Mouse (Mus musculus): Measurements from ENCODE around the gene Cpm. TPM values are rescaled to one million over a fixed set of nuclear protein-coding genes. Genes with fewer than 3 reads are reported as not detected.
A peak's percentile ranks its signal among the peaks of the same experiment; 100 is the strongest.
"Not testable (repeated sequence)": the region's sequence is repeated elsewhere in the genome, so short reads cannot be mapped to it uniquely, and the experiment has no call there.

Gene Cpm
- polyA plus RNA-seq, 1 experiment from 2014 or later = 57.7 TPM

DNA sequence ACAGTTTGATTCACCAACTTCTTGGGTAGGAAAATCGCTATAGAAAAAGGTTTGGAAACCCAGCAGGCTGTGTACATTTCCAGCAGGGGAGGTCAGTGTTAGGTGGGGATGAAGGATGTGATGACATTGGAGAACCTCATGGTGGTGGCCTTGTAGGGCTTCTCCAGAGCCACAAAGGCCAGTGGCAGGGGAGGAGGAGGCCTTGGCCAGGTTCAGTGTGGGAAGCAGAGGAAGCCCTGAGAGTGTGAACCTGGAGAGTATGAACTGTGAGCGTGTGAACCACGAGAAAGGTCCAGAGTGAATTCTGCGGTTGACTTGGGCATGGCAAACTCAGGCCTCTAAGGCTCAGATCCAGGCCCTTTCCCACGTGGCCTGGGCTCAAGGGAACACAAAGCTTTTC is 99.3 kb downstream of the Cpm start:
- Histone ChIP-seq H3K27me3 (replicated peaks) (no peaks in the 10 kb centered on the region), H3K4me3 (replicated peaks) (no peak overlapping the region), H3K27ac (no peak overlapping the region), H3K9me3 (no peaks in the 10 kb centered on the region), H3K9ac (no peak overlapping the region), H3K36me3 (no peaks in the 10 kb centered on the region), H3K4me2 (no peak overlapping the region), H3K4me1 (no peaks in the 10 kb centered on the region; the same call in 1 of the 2 replicates)
- 86% methylated on average over 5 of the region's 5 CpGs for WGBS
- no peak for ATAC-seq (ENCODE audit: insufficient read depth, low FRiP score, low read depth)

DNA sequence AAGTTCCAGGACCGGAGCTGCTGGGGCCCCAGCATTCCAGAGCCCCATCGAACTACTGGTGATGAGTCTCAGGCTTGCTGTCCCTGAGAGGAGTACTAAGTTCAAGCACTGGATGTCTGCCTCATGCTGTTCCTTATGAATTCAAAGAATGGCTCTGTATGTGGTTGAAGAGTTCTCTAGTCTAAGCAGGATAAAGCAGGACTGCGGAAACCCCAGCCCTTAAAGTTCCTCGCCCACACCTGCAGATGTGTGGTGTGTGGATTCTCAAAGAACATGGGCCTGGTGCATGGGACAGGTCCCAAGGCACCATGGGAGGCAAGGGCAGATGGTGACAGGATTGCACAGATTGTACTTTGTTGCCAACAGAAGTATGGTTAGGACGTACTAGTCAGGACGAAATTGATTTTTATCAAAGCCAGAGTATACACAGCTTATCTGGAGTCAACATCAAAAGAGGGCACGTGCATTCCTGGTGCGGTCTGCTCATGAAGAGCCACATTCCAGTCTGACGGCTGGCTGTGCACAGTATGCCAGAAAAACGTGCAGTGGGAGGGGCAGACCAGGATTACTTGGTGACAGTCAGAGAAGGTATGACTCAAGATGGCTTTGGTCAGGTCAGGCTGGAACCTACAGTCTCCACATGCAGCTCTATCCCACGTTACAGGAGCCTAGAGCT is 100.0 kb downstream of the Cpm start:
- no peak overlapping the region for H3K4me3 ChIP-seq (replicated peaks)
- no peak overlapping the region for H3K4me2 ChIP-seq
- ATAC-seq (ENCODE audit: insufficient read depth, low FRiP score, low read depth) = no peak
- no peaks in the 10 kb centered on the region; the same call in 1 of the 2 replicates for H3K4me1 ChIP-seq
- 54% methylated on average over 11 of the region's 11 CpGs for WGBS
- H3K36me3 ChIP-seq = no peaks in the 10 kb centered on the region
- H3K27me3 ChIP-seq (replicated peaks) = no peaks in the 10 kb centered on the region
- H3K9ac ChIP-seq = no peak overlapping the region
- H3K27ac ChIP-seq = no peak overlapping the region
- H3K9me3 ChIP-seq = no peaks in the 10 kb centered on the region

DNA sequence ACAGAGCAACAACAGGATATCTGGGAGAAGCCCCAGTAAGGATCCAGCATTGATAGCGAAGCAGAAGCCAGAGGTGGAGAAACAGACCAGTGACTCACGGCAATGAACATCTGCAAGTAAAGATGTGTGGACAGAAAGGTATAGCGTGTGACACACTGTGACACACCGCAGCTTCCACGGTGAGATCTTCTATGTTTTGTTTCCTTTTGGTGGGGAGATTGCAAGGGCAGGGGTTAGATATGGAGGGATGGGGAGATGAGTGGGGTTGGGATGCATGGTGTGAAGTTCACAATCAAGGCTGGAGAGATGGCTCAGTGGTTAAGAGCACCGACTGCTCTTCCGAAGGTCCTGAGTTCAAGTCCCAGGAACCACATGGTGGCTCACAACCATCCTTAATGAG is 100.8 kb downstream of the Cpm start:
- no peak for ATAC-seq (ENCODE audit: insufficient read depth, low FRiP score, low read depth)
- no peaks in the 10 kb centered on the region; the same call in 1 of the 2 replicates for H3K4me1 ChIP-seq
- no peaks in the 10 kb centered on the region for H3K27me3 ChIP-seq (replicated peaks)
- no peak overlapping the region for H3K9ac ChIP-seq
- H3K4me2 ChIP-seq = no peak overlapping the region
- 92% methylated on average over 7 of the region's 7 CpGs for WGBS
- no peak overlapping the region for H3K27ac ChIP-seq
- no peaks in the 10 kb centered on the region for H3K36me3 ChIP-seq
- H3K9me3 ChIP-seq = no peaks in the 10 kb centered on the region
- H3K4me3 ChIP-seq (replicated peaks) = no peak overlapping the region

DNA sequence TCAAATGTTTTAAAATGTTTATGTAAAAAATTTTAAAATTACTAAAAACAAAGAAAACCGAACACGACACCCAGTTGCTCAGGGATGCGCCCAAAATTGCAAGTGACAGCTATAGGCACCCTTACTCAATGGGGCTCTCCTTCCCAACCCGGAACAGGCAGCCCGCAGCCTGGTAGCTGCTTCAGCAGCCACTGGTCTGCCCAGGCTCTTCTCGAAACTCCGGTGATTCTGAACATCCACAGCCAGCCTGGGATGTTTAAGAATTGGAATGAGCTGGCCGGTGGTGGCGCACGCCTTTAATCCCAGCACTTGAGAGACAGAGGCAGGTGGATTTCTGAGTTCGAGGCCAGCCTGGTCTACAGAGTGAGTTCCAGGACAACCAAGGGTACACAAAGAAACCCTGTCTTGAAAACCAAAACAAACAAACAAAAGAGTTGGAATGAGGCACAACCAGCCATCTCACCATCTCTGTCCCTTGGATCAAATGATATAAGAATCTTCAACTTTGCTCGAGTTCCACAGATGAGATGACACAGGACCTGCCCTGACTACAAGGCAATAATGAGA is 101.4 kb downstream of the Cpm start:
- Histone ChIP-seq H3K27me3 (replicated peaks) (no peaks in the 10 kb centered on the region), H3K9ac (no peak overlapping the region), H3K36me3 (no peaks in the 10 kb centered on the region), H3K4me2 (no peak overlapping the region), H3K4me1 (no peaks in the 10 kb centered on the region; the same call in 1 of the 2 replicates), H3K4me3 (replicated peaks) (no peak overlapping the region), H3K27ac (no peak overlapping the region), H3K9me3 (no peaks in the 10 kb centered on the region)
- WGBS = 91% methylated on average over 12 of the region's 12 CpGs
- no peak for ATAC-seq (ENCODE audit: insufficient read depth, low FRiP score, low read depth)

DNA sequence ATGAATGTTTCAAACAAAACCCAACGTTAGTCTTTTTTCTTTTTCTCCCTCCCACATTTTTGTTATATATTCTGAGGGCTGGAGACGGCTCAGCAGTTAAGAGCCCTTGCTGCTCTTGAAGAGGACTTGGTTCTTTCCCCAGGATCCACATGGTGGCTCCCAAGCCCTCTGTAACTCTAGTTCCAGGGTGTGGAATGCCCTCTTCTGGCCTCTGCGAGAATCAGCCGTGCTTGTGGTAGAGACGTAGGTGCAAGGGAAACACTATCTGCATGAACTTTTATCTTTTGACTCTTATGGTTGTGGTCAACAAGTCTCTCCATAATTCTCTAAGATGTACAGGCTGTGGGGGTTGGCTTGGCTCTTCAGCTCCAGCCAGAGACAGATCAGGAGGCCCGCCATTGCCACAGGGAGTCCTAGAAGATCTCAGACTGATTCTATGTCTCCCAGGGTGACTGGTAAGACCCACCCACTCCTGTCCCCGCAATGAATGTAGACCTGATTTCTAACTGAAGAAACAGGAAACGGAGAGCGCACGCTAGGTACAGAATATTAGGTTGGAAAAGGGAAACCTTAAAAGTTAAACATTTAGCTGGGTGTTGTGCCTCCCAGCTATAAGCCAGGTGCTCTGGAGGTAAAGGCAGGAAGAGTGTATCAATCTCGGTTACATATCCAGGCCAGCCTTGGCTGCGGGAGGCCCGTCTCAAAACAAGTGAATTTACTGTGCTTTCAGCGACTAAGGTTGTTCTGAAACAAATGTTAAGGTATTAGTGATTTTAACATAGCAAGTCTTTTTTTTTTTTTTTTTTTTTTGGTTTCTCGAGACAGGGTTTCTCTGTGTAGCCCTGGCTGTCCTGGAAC is 102.2 kb downstream of the Cpm start:
- Histone ChIP-seq H3K36me3 (no peaks in the 10 kb centered on the region), H3K9me3 (no peaks in the 10 kb centered on the region), H3K4me2 (no peak overlapping the region), H3K4me1 (no peaks in the 10 kb centered on the region; the same call in 1 of the 2 replicates), H3K27ac (no peak overlapping the region), H3K4me3 (replicated peaks) (no peak overlapping the region), H3K9ac (no peak overlapping the region), H3K27me3 (replicated peaks) (no peaks in the 10 kb centered on the region)
- 54% methylated on average over 15 of the region's 15 CpGs for WGBS
- ATAC-seq (ENCODE audit: insufficient read depth, low FRiP score, low read depth) = no peak

DNA sequence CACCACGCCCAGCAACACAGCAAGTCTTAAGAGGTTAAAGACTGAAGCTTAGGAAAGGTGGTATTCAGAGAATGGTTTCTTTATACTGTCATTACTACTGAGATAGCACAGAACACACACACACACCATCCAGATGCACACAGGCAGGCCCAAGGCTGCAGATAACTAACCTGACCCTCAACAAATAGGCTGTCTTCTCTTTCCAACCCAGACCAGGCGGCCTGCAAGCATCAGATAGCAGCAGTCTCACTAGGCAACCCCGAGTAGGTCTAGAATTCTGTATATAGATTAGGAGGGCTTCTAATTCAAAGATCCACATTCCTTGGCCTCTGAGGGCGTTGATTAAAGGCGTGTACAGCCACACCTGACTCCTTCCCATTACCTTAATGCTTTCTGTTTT is 102.9 kb downstream of the Cpm start:
- Histone ChIP-seq H3K4me1 (no peaks in the 10 kb centered on the region; the same call in 1 of the 2 replicates), H3K4me3 (replicated peaks) (no peak overlapping the region), H3K36me3 (no peaks in the 10 kb centered on the region), H3K9ac (no peak overlapping the region), H3K27ac (no peak overlapping the region), H3K27me3 (replicated peaks) (no peaks in the 10 kb centered on the region), H3K9me3 (no peaks in the 10 kb centered on the region), H3K4me2 (no peak overlapping the region)
- peak; percentile 69 for ATAC-seq (ENCODE audit: insufficient read depth, low FRiP score, low read depth)
- 64% methylated on average over 5 of the region's 5 CpGs for WGBS

DNA sequence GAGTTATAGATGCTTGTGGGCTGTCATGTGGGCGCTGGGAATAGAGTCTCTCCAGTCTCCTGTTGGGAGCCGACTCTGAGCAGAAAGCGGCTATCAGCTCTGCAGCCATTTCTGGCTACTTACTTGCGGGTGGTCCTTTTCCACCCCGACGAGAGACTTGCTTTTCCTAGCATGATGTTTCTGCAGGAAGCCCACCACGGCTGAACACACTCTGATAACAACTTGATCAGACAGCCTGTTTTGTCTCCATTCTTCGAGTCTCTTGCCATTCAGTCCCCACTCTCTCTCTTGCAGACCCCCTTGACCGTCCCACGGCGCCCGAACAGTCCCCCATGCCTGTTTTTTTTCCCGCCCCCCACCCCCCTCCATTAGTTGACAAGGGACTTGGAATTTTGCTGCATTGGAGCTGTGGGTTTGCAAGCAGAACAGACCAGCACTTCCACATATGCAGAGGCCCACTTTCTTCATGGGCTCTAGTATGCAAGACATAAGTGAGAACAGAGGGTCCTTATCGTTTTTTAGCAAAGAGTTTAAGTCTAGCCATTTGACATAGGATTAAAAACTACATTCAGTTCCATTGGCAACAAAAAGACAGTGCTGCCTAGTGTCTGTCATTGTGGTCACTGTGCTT is 103.8 kb downstream of the Cpm start:
- no peak overlapping the region for H3K4me3 ChIP-seq (replicated peaks)
- H3K4me2 ChIP-seq = no peak overlapping the region
- no peaks in the 10 kb centered on the region for H3K27me3 ChIP-seq (replicated peaks)
- no peak overlapping the region for H3K27ac ChIP-seq
- 78% methylated on average over 14 of the region's 14 CpGs for WGBS
- no peak overlapping the region for H3K9ac ChIP-seq
- no peaks in the 10 kb centered on the region for H3K9me3 ChIP-seq
- no peaks in the 10 kb centered on the region; the same call in 1 of the 2 replicates for H3K4me1 ChIP-seq
- no peaks in the 10 kb centered on the region for H3K36me3 ChIP-seq
- ATAC-seq (ENCODE audit: insufficient read depth, low FRiP score, low read depth) = no peak

DNA sequence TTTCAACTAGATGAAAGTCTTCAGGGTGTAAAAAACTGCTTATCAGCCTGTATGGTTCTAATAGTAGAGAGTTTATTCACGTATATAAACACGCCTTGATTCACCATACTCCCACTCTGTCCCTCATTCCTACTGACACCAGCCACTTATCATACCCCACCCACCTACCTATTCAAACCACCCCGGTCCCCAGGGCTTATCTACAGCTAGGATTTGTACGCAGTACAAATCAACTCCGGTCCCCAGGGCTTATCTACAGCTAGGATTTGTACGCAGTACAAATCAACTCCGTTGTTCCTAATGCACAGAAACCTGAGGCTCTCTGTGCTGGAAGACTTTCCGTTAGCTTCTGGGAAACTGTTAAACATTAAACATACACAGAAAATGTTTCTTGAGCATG is 104.3 kb downstream of the Cpm start:
- H3K27ac ChIP-seq; H3K27me3 ChIP-seq (replicated peaks); H3K4me1 ChIP-seq; H3K4me2 ChIP-seq; H3K9ac ChIP-seq; H3K9me3 ChIP-seq; H3K36me3 ChIP-seq; H3K4me3 ChIP-seq (replicated peaks): not testable (repeated sequence)
- 41% methylated on average over 8 of the region's 8 CpGs for WGBS
- peak; percentile 65 for ATAC-seq (ENCODE audit: insufficient read depth, low FRiP score, low read depth)

DNA sequence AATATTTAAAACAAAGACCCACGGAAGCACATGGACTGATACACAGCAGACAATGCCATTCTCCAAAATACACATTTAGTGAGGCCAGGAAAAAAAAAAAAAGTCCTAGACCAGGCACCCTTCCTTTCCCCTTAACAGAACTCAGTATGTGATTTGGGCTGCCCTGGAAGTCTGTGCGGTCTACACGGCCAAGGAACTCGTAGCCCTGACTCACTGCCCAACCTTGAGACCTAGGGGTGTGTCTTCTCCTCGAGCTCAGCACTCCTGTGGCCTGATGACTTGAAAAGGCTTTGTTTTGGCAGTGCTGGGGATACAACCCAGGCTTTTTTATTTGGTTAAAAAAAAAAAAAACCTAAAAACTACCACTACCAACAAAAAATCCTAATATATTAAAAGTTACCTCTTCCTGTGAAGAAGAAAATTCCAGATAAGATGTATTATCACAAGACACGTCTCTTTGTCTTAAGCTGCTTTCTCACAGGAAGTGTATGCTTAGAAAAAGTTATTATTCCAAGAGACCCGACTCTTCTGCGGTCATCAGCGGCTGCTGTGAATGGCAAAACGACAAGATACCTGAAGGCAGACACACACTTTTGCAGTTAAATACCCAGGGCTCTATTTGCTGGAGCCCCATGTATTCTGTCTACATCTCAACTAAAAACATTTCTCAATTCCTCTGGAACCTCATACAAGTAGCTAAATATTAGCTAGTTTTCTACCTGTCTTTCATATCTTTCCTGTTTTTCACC is 105.0 kb downstream of the Cpm start:
- not testable (repeated sequence) for H3K9ac ChIP-seq; H3K4me3 ChIP-seq (replicated peaks); H3K27me3 ChIP-seq (replicated peaks); H3K4me2 ChIP-seq; H3K9me3 ChIP-seq; H3K36me3 ChIP-seq; ATAC-seq (ENCODE audit: insufficient read depth, low FRiP score, low read depth); H3K4me1 ChIP-seq; H3K27ac ChIP-seq
- WGBS = 62% methylated on average over 10 of the region's 10 CpGs

DNA sequence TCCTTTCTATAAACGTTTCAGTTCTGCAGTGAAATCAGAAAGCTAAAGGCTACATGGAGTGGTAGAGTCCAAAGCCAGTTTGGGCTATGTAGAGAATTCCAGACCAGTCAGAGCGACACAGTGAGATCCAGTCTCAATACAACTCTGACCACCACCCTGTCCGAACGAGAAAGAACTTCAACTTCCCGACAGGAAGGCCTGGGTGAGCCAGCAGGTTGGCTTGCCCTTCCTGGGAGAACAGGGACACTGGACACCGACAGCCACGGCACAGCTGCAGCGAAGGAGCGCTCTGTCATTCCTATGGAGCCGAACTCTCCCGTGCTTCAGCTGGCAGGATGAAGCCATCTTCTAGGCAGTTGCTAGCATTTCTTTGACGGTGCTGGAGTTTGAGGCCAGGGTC is 106.1 kb downstream of the Cpm start:
- not testable (repeated sequence) for H3K4me1 ChIP-seq; H3K9ac ChIP-seq; H3K4me2 ChIP-seq; H3K9me3 ChIP-seq; H3K27ac ChIP-seq; H3K27me3 ChIP-seq (replicated peaks); H3K4me3 ChIP-seq (replicated peaks); ATAC-seq (ENCODE audit: insufficient read depth, low FRiP score, low read depth)
- H3K36me3 ChIP-seq = peaks cover 14% of the 10 kb centered on the region
- 89% methylated on average over 12 of the region's 12 CpGs for WGBS

DNA sequence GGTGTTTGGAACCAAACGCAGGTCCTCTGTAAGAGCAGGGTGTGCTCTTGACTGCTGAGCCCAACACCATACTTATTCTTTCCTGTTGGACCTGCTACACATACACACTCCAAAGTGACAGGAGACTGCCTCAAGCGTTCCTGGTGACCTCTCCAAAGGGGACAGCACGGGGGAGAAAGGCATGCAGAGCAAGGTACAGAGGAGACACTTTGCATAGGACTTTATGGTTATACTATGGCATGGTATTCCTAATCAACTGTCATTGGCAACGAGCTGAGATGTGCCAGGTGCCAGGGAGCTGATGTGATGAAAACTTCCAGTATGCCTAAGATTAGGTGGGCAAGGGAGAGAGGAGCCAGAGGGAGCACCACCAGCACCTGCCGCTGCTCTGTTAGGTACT is 107.3 kb downstream of the Cpm start:
- no peaks in the 10 kb centered on the region for H3K27me3 ChIP-seq (replicated peaks)
- ATAC-seq (ENCODE audit: insufficient read depth, low FRiP score, low read depth) = no peak
- no peaks in the 10 kb centered on the region for H3K9me3 ChIP-seq
- H3K36me3 ChIP-seq = peaks cover 14% of the 10 kb centered on the region
- no peak overlapping the region for H3K9ac ChIP-seq
- peaks cover 2% of the 10 kb centered on the region; the same call in 1 of the 2 replicates for H3K4me1 ChIP-seq
- 90% methylated on average over 5 of the region's 5 CpGs for WGBS
- H3K4me3 ChIP-seq (replicated peaks) = no peak overlapping the region
- no peak overlapping the region for H3K27ac ChIP-seq
- H3K4me2 ChIP-seq = no peak overlapping the region

Measured in stomach, embryonic 15.5 days (tissue).